Mouse (Mus musculus) bone marrow, adult 2 months (tissue): Measurements from ENCODE around the gene Patl2.

Experiments
- CTCF ChIP-seq: fragments of 200-500 bp; IDR thresholded peaks from 2 replicates; pipeline ENCODE4 v1.5.1; 2011; ENCODE audit warnings: low read length, control low read depth; ENCODE audit not compliant: control insufficient read depth, insufficient read depth
- POLR2A ChIP-seq: fragments of 200-500 bp; IDR thresholded peaks from 2 replicates; pipeline ENCODE4 v1.6.1; 2011; ENCODE audit warnings: low read depth, mild to moderate bottlenecking, control low read depth, low read length, borderline replicate concordance; ENCODE audit not compliant: control insufficient read depth

DNA sequence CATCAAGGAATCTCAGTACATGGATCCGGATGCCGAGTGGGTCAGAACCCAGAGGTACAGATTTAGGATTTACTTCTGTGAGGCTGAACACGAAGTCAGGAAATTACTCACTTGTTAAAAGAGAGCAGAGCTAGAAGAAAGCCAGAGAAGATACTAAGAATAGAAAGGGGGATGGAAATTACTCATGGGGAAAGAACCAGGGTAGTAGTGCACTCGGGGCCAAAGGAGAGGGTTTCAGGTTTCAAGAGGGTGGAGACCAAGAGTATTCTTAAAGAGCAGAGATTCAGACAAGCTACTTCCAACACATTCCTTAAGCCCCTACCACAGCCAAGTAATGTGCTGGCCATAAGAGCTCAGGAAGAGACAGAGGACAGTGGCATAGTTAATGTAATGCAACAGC is 24.4 kb downstream of the Patl2 start:
- TF ChIP-seq CTCF = no peak
- no peak for TF ChIP-seq POLR2A
